Mouse (Mus musculus) 3T3-L1 (cell line): ENCODE measurements around the gene Btnl1.

ENCODE experiments used
- DNase-seq: peaks from one replicate; pipeline ENCODE4 v3.0.0-alpha.2; 2015; ENCODE audit warnings: low read depth, low spot score

The Btnl1 gene

DNA sequence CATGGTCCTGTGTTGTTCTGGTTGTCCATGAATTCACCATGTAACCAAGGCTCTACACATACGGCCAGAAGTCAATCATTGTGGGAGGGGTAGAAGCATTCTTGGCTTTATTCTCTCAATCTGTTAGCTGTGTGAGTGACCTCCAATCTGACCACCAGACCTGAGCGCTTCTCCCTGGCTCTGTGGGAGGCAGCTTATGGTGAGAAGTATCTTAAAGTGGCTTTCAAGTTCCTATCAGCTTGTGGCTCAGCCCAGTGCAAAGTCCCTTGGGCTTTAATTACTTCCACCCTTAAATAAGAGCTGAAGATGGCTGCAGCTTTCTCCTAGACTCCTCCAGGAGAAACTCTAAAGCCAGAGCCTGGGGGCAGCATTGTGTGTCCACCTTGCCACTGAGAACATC is at the start of gene Btnl1:
Btnl1 (plus strand) TSS at position 286 of the 400 bp plus-strand sequence.
- no peak for DNase-seq

DNA sequence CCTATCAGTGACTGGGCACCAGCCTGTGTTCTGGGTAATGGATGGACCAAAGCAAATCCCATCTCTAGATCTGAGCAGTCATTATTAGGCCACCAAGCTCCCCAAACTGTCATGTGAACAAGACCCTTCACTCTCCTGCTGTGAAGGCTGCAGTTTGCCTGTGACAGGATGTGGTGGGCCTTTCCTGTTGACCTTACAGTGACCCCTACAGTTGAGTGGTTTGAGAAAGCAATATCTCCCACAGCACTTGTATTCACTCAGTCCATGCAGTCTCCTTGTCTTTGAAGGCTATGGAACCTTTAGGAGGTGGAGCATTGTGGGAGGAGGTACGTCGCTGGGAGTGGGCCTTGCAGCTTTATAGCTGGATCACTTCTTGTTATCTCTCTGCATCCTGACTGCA is 47.1 kb upstream of the Btnl1 start:
- no peak for DNase-seq

DNA sequence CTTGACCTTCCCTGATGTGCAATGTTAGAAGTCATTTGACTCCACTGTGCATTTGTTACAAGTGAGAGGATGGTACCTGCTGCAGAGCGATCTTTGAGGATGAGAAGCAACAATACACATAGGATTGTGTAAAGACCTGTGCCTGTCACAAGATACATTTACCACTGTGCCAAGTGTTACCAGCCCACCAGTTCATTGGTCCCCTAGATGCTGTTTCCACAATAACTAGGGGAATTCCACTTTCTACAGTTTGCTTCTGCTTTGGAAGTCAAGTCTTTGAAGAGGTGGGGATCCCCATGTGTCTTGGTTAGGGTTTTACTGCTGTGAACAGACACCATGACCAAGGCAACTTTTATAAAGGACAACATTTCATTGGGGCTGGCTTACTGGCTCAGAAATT is 45.7 kb upstream of the Btnl1 start:
- no peak for DNase-seq

DNA sequence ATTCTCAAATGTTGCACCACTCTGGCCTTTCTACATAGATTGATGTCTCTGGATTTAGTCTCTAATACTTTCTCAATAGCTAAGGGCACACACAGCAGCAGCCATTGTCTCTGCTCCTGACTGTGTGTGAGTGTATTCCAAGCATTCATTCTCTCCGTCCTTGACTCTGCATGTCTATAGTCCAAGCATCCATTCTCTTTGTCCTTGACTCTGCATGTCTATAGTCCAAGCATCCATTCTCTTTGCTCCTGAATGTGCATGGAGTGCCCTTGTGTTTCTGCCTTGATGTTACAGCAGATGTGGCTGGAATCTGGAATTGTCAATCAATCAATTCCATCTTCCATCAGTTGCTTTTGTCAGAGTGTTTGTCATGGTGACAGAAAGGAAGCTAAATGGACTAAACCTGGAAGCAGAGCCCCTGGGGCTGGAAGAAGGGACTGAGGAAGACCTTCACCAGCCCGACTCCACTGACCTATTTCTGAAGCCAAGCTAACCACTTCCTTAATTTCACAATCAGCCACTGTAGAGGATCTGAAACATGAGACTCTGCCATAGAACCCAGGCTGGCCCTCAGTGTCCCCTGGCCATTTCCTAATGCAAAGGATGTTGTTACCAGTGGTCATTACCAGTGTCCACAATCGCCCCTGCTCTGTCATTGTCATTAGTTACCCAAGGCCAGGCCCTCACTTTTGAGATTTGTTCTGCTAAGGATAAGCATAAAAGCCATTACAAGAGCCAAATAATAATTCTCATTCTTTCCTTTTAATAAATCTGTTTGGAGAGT is 36.1 kb upstream of the Btnl1 start:
- DNase-seq, result no peak

DNA sequence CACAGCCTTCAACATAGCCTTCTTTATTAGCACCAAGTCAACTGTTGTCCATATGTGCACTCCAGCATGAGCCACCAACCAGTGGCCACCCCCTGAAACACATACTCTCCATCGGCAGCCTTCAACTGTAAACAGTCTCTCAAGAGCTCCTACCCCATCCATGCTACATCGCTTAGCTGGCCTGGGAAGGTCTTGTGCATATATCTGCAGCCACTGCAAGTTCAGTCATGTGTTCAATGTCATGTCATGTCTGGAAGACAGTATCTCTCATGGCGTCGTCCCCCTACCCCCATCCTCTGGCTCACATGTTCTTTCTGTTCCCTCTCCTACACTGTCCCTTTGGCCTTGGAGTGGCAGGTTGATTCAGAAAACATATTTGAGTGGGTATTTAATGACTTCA is 32.0 kb upstream of the Btnl1 start:
- no peak for DNase-seq

DNA sequence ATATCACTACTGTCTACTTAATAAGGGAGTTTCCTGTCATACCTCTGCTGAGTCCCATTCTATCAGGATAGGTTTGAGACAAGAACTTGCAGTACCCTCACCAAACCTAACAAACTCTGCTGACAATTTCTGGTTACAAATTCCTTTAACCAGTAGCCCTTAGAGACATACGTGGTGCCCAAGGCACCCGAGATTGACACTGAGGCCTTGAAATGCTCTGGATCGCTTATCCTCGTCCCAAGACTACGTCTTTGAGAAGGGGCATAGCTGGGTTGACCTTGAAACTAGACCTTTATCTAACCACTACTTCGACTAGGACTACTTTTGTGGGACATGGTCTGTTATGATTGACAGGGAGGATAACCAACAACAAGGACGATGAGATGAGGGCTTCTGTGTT is 31.4 kb upstream of the Btnl1 start:
- no peak for DNase-seq

DNA sequence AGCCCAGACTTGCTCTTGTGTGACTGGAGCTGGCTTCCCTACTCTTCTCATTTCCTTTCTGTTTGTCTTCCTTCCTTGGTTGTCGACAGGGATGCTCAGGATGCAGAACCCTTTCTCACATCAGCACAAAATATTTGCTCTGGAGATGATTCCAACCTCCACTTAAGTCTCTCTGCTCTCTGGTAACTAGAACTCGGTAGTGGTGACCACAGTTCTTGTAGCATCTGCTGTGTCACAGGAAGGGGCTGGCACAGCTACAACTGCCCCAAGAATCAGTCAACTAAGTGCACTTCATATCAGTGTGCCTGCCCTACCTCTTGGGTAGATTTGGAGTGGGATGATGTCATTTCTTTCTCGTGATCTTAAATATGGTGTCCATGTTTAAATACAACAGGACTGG is 30.9 kb upstream of the Btnl1 start:
- no peak for DNase-seq

DNA sequence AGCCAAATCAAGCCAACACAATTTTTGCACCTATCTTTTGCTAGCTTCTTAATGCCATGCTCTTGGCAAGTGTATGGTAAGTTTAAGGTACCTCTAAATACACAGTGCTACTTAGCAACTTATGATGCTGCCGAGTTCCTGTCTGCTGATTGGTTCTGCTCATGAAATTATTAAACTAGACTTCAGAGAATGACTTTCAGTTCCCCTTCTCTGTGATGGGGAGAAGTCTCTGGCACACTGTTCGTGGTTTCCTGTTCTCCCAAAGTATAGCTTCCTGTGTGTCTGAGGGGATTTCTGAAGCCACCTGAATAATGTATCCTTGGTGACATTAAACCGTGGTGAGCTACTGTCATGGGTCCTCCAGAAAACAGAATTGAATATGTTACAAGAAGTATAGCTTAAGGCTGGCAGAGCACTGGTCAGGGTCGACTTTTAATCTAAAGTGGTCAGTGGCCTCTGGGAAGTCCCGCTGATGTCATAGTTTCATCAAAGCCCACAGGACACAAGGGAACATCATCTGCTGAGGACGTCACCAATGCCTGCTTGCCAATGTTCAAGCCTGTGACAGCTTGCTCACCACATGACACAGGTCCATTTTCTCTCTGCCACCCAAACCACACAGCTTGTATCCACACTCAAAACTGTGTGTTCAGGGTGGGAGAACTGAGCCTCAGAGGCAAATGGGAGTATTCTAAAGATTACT is 29.2 kb upstream of the Btnl1 start:
- peak; percentile 32 for DNase-seq

DNA sequence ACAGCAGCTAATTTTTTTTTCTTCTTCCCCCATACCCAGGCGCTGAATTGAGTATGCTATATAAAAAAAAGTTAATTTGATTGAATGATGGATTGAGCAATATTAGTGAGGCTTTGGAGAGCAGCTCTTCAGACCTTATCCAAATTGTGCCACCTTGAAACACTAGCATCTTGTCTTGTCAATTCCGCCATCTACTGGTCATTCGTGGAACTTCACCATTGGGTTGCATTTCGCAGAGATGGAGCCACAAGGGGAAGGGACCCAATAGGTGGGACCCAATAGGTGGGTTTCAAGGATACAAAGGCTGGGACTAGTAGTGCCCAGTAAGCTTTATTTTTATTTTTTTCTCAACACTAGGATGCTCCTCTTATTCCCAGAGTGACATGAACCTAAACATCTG is 27.5 kb upstream of the Btnl1 start:
- DNase-seq, result peak; percentile 81

DNA sequence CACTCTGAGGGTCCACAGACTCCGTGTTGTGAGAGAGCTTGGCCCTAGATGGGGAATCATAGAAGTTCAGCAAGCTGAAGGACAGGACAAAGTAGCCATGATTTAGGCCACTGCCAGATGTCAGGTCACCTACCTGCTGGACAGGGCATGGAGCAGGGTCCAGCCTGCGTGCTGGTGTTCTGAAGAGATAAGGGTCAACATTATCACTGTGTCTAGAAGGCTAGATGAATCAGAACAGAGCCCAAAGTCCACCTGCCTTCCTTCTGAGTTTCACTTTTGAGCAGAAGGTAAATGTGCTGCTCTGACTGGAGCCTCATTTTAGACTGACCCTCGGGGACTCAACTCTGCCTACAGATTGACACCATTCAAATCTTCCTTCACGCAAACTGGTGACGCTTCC is 22.4 kb upstream of the Btnl1 start, which contains the start of gene Btnl2:
Btnl2 (plus strand) TSS at position 284 of the 400 bp plus-strand sequence.
- no peak for DNase-seq

DNA sequence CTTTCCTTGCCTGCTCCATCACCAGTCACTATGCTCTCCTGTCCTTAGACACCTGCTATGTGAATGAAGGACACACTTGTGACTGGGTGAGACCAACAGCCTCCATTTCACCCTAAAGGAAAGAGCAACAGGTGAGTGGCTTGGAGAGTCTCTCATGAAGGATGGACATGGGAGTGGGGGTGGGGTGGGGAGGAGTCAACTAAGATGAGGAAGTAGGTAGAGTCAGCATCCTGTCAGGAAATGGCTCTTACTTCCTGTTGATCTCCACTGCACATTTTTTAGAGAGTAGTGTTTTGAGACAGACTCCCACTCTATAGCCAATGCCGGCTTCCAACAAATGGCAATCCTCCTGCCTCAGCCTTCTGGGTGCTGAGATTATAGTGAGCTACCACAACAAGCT is 22.0 kb upstream of the Btnl1 start:
- DNase-seq, result no peak

DNA sequence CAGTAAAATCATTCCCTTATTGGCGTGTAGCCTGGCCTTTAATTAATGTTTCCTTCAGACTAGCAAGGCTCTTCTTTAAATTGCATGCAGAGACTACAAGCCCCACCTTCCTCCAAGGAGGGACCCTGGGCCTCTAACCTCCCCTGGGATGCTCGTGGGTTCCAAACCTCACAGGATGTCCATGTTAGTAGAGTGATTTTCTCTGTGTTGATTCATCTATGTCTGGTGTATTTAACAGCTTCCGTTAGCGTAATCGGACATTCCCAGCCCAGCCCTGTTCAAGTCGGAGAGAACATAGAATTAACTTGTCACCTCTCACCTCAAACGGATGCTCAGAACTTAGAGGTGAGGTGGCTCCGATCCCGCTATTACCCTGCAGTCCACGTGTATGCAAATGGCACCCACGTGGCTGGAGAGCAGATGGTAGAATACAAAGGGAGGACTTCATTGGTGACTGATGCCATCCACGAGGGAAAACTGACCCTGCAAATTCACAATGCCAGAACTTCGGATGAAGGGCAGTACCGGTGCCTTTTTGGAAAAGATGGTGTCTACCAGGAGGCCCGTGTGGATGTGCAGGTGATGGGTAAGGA is 13.9 kb upstream of the Btnl1 start:
- no peak for DNase-seq

DNA sequence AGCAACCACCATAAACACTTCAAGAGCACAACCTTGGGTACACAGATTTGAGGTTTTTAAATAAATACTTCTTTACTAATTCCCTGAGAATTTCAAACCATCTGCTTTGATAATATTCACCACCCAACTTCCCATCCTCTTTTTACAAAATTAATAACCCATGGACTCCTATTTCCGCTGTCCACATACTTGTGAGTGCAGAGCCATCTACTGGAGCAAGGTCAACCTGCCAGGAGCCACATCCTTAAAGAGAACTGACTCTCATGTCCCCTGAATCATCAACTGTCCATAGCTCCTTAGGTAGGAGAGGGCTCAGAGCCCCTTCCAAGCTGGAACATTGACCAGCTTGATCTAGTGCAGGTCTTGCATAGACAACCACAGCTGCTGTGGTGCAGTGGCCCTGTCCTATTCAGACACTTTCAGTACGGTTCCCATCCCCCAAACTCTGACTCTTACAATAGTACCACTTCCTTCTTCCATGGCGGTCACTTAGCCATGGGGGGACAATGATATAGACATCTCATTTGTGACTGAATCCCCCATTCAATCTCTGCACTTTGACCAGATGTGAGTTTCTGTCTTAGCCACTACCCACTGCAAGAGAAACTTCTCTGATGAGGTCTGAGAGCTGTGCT is 13.1 kb upstream of the Btnl1 start:
- no peak for DNase-seq

DNA sequence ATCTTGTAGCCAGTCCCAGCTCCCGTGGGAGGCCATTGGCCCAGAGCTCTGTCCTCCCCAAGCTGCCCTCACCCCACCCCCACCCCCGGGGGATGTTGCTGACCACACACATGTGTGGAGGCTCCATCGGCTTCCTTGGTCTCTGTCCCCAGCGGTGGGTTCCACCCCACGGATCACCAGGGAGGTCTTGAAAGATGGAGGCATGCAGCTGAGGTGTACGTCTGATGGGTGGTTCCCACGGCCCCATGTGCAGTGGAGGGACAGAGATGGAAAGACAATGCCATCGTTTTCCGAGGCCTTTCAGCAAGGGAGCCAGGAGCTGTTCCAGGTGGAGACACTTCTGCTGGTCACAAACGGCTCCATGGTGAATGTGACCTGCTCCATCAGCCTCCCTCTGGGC is 11.9 kb upstream of the Btnl1 start:
- no peak for DNase-seq

DNA sequence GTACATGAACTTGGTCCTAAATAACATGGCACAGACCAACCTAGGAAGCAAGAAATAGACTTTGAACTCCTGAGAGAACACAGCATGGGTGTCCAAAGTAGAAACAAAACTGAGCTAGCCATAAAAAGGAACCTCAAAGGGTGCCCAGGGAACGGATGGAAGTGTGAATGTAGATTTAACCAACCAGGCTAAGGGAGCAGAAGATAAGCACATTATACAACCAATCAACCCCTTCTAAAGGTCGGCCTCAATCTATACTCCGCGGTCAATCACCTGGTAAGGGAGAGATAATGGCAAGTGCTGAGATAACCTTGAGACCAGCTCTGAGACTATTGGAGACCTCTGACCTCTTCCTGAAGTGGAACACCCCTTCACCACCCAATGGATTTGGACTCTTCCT is 6.4 kb upstream of the Btnl1 start:
- DNase-seq, result no peak

DNA sequence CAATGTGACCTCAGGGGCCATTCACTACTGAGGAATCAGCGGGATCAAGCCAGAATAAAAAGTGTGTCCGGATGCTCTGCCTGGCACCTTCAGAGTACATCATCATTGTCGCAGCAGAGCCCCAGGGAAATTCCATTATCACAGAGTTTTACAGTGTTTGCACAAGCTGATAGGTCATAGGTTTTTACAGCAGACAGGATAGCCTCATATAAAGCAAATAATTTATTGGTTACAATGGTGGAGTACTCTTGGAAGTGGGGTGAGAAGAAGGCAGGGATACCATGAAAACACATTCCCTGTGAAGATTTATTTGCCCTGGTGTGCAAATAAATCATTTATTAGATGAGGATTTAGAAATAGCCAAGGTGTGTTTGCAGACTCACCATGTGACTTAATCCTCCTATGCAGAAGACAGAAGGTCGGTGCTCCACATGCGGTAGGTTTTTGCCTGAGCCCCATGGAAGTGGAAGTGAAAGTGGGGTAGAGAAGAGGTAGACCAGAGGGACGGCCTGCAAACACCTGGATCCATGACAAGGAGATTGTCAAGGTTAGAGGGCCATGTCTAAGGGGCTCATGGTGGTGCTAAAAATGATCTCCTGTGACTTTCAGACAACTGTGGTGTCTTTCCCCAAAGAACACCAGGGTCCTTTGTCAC is 3.8 kb upstream of the Btnl1 start:
- no peak for DNase-seq

DNA sequence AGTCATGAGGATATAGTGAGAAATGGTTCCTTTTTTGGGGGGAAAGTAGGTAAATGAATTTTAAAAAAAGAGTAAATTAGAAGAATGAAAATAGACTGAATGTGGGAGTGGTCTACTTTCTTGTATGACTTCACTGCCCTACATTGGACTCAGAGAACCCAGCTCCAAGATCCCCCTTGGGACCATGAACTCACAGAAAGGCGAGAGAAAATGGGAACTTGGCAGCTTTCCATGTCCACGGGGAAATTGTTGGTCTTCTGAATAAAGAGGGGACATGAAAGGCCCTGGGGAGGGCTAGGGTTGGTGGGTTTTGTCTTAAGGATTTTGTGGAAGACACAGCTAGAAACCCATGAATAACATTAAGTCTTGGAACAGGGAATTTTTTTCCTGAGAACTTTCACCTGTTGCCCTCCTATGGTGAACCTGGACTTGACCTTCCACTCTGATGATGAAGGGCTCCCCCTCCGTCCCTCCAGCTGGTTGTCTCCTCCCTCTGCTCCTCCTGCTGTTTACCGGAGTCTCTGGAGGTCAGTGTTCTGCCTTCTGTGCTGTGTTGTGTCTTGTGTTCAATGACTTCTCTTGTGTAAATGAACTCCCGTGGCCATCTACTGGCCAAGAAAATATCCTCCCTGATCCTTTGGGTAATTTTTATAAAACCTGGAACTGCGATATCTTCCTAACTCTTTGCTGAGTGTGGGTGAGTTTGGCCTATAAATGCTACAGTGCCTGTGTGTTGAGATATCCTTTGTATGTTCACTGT is 698 bp downstream of the Btnl1 start:
- DNase-seq, result no peak

DNA sequence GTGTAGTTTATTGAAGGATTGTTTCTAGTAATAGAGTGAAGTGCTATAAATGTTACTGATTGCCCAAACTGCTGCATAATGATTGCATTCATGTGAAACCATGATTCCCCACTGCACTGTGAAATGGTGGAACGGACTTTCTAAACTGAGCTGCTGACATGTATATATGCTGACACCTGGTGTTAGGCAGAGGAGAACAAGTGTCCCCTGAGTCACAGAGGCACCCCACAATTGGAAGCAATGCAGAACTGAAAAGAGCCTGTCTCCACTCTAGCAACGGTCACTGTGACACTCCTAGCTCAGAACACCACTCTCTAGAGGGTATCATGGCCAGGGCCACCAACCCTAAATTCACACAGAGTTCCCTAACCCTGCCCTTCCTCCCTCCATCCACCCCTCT is 1.8 kb downstream of the Btnl1 start:
- DNase-seq, result no peak

DNA sequence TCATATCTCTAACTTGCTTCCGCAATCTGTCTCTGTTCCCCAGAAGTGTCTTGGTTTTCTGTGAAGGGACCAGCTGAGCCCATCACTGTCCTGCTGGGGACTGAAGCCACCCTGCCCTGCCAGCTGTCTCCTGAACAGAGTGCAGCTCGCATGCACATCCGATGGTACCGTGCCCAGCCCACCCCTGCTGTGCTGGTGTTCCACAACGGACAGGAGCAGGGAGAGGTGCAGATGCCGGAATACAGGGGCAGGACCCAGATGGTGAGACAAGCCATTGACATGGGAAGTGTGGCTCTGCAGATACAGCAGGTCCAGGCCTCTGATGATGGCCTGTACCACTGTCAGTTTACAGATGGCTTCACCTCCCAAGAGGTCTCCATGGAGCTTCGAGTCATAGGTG is 2.5 kb downstream of the Btnl1 start:
- no peak for DNase-seq

DNA sequence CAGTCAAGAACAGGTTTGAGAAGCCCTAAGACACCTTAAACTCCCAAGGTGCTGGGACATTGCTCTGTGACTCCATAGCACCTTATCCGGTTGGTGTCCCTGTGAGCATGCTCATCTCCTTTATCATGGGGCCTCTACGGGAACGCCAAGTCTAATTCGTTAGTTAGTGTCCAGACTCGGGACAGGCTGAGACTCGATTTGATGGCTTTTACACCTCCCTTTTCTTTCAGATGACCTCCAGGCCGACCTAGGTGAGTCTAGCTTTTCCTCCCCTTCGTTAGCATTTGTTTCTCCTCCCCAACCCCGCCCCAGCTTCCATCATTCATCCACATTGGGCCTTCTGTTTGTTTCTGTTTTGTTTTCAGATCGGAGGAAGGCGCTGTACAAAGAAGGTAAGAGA is 4.9 kb downstream of the Btnl1 start:
- DNase-seq, result no peak

DNA sequence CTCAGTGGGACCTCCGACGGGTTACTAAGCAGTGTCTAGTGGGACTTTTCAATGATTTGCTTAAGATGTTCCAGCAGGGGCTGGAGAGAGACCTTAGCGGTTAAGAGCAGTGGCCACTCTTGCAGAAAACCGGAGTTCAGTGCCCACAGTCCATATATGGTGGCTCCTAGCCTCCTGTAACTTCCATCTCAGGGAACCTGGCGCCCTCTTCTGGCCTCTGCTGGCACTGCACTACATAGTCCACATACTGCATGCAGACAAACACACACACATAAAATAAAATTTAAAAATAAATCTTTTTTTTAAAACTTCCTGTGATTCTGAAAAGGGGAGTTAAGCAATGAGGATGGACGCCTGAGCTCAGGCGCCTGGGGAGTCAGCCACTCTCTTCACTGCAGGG is 6.3 kb downstream of the Btnl1 start:
- DNase-seq, result peak; percentile 7
